Mouse (Mus musculus) heart, adult 2 months (tissue): ENCODE results near the gene Dlg5. TPM values are rescaled to one million over a fixed set of nuclear protein-coding genes. Genes with fewer than 3 reads are reported as not detected.

Source experiments
- DNase-seq, 2 experiments: peaks; one replicate each; pipeline ENCODE4 v3.0.0; 2021
- H3K27ac ChIP-seq: fragments of 200-600 bp; 2 replicates; pipeline ENCODE4 v1.8.1; 2022
- H3K27me3 ChIP-seq: fragments of 200-500 bp; 2 replicates; pipeline ENCODE4 v1.6.1; 2012; ENCODE audit warnings: mild to moderate bottlenecking, low read length, inconsistent platforms, mixed read lengths; ENCODE audit not compliant: control insufficient read depth, insufficient read depth
- H3K36me3 ChIP-seq: fragments of 200-500 bp; 2 replicates; pipeline ENCODE4 v1.6.1; 2012; ENCODE audit warnings: low read length, inconsistent platforms; ENCODE audit not compliant: control insufficient read depth, insufficient read depth
- H3K4me1 ChIP-seq: fragments of 200-500 bp; 2 replicates; pipeline ENCODE4 v1.6.1; 2011; ENCODE audit warnings: low read length; ENCODE audit not compliant: control insufficient read depth, insufficient read depth
- H3K4me3 ChIP-seq: fragments of 200-600 bp; 2 replicates; pipeline ENCODE4 v1.8.1; 2022
- H3K79me2 ChIP-seq: fragments of 200-500 bp; replicated peaks from 2 replicates; pipeline ENCODE4 v1.6.1; 2012; ENCODE audit warnings: mild to moderate bottlenecking, inconsistent platforms, low read length, moderate library complexity, mixed read lengths; ENCODE audit not compliant: control insufficient read depth, insufficient read depth
- H3K9ac ChIP-seq: fragments of 200-500 bp; 2 replicates; pipeline ENCODE4 v1.6.1; 2012; ENCODE audit warnings: low read depth, mild to moderate bottlenecking, control low read depth, inconsistent platforms, low read length, mixed read lengths
- CTCF ChIP-seq: fragments of 200-600 bp; IDR thresholded peaks from 2 replicates; pipeline ENCODE4 v1.8.1; 2022; ENCODE audit warnings: antibody characterized with exemption, mild to moderate bottlenecking, moderate library complexity
- EP300 ChIP-seq: fragments of 200-500 bp; IDR thresholded peaks from 2 replicates; pipeline ENCODE4 v1.6.1; 2011; ENCODE audit warnings: low read depth, low read length, control low read depth; ENCODE audit not compliant: insufficient read depth
- POLR2A ChIP-seq: fragments of 200-500 bp; IDR thresholded peaks from 2 replicates; pipeline ENCODE4 v1.6.1; 2011; ENCODE audit warnings: mild to moderate bottlenecking, low read depth, low read length, control low read depth; ENCODE audit not compliant: insufficient read depth
- WGBS: fragments of 180-500 bp; shearing (Covaris S2); methylation state at CpG from one replicate; pipeline ENCODE4 v1.1.7; 2018; 5-methylcytosine and 5-hydroxymethylcytosine counted together
- intact Hi-C: fragments of 180-260 bp; cut with DNase I; formaldehyde crosslinking; loops from one replicate; pipeline ENCODE4 v1.15.1; 2025
- polyA plus RNA-seq: library from polyadenylated mRNA; depleted of rRNA; stranded (reverse); fragments of >200 nt; gene quantifications from 2 replicates; pipeline ENCODE4 v1.2.3, GENCODE M21; 2012
- total RNA-seq, 2 experiments: library from RNA; stranded (reverse); gene quantifications; 2 replicates each; pipeline ENCODE4 v1.2.3; 2021

The Dlg5 gene
- total and polyA plus RNA-seq, 3 experiments, result 7.7 to 11.4 (median 7.7) TPM

DNA sequence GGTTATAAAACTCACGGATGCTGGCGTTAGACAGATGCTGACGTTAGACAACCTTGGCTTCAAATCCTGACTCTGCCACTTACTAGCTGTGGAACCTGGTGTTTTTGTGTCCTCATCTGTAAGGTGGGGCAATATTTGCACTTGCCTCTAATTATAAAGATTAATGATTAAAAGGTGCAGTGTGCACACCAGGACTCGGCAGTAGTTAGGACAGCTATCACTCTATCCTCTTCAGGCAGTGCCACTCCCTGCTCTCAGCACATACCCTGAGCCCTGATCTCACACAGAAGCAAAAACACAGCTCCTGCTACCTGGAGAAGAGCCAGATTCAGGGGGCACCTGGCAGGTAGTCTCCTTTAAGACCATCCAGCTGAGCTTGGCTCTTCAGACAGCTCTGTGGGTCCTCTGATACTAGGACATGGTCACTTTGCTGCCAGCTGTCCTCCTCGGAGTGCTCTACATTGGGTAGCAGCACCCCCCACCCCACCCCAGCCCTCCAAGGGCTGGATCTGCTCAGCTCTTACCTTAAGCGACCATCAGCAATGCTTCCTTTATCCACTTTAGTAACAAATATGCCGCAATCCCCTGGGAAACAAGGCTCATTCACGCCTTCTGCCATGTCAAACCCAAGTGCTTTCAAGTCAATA, 80.9 kb downstream of the Dlg5 start:
- no peaks in the 10 kb centered on the region for H3K79me2 ChIP-seq
- H3K4me1 ChIP-seq, result no peaks in the 10 kb centered on the region
- intact Hi-C loops, result no loop called here
- WGBS, result 91% methylated on average over 8 of the region's 8 CpGs
- TF ChIP-seq CTCF, result no peak
- no peak for TF ChIP-seq EP300
- no peak for TF ChIP-seq POLR2A
- H3K4me3 ChIP-seq, result no peak overlapping the region
- DNase-seq, result no peak
- H3K9ac ChIP-seq, result no peak overlapping the region
- no peaks in the 10 kb centered on the region for H3K36me3 ChIP-seq
- no peaks in the 10 kb centered on the region for H3K27me3 ChIP-seq
- no peak overlapping the region for H3K27ac ChIP-seq

DNA sequence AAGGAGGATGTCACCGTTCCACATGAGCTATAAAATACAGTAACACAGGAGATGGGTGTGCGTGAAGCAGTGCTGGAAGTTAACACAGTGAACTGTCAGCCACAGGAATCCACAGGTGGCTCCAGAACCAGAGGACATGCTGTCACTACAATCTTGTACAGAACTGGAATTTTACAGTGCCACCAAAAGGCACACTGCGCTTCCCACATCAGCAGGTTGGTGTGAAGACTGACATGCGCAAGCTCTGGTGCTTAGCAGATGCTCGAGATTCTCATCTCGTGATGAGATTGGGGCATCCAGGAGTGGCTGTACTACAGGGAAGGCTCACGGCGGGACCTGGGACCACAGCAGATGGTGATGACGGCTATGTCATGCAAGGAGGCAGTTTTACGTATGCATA, 82.9 kb downstream of the Dlg5 start:
- 94% methylated on average over 10 of the region's 10 CpGs for WGBS

DNA sequence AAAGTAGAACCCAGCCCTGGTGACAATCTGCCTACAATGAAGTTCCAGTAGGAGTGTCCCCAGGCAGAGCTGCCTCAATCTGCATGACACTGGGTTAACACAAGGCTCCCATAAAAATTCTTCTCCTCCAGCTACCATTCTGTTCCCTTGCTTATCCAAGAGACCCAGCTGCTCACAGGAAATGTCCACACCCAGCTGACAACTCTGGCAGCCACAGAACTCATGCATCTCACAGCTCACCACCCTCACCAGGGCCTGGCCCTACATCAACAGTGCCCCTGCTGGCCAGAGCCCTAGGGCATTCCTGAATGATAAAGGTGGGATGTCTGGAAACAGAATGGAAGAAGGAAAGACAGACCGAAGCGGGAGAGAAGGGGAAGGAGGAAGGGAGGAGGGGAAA, 96.8 kb downstream of the Dlg5 start:
- Histone ChIP-seq H3K79me2 (no peaks in the 10 kb centered on the region), H3K27me3 (no peaks in the 10 kb centered on the region), H3K4me1 (no peaks in the 10 kb centered on the region), H3K36me3 (no peaks in the 10 kb centered on the region), H3K9ac (no peak overlapping the region), H3K4me3 (no peak overlapping the region), H3K27ac (no peak overlapping the region)
- TF ChIP-seq POLR2A (no peak), EP300 (no peak), CTCF (no peak)
- whole genome bisulfite sequencing, result 44% methylated on average over 2 of the region's 2 CpGs
- DNase-seq, result no peak
- intact Hi-C loops, result no loop called here

More for the DNA sequence above, 82.9 kb downstream of the Dlg5 start:
- no peaks in the 10 kb centered on the region for H3K4me1 ChIP-seq
- H3K27me3 ChIP-seq, result no peaks in the 10 kb centered on the region
- intact Hi-C loops, result no loop called here
- no peak overlapping the region for H3K9ac ChIP-seq
- no peak overlapping the region for H3K4me3 ChIP-seq
- no peak for DNase-seq
- H3K79me2 ChIP-seq, result no peaks in the 10 kb centered on the region
- TF ChIP-seq CTCF (no peak), POLR2A (no peak), EP300 (no peak)
- no peaks in the 10 kb centered on the region for H3K36me3 ChIP-seq
- no peak overlapping the region for H3K27ac ChIP-seq

DNA sequence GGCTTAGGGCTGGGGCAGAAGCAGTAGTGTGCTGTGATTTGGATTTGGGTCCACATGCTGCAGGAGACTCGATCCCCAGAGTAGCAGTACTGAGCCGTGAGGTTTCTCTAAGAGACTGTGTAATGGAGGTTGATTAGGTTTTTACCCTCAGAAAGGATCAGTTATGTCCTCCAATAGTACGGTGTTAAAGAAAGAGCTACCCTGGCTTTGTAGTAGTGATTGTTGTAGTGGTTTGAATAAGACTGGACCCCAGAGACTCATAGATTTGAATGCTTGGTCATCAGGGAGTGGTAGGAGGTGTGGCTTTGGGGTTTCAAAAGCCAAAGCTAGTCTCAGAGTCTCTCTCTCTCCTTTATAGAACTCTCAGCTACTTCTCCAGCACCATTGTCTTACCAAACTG, 100.9 kb downstream of the Dlg5 start:
- Histone ChIP-seq H3K9ac (no peak overlapping the region), H3K4me3 (no peak overlapping the region), H3K79me2 (no peaks in the 10 kb centered on the region), H3K4me1 (no peaks in the 10 kb centered on the region), H3K36me3 (no peaks in the 10 kb centered on the region), H3K27me3 (no peaks in the 10 kb centered on the region), H3K27ac (no peak overlapping the region)
- TF ChIP-seq EP300 (no peak), CTCF (no peak), POLR2A (no peak)
- 82% methylated on average over 3 of the region's 3 CpGs for WGBS
- intact Hi-C loops, result no loop called here
- DNase-seq, result no peak

DNA sequence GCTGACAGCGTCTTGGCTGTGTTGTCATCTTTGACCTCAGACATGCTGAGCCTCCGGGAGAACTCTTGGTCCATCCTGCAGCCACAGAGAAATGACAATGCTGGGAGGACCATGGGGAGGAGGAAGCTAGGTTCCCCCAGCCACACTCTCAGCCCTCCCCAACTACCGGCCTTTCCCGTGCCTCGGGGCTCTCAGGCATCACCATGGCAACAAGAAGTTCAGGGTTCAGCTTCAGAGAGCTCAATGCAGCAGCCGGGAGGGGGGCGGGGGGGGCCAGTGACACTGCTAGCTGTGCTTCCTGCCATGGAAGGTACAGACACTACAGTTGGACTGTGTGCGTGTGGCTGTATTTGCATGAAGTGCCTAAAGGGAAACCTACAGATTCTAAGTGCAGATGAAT, 101.3 kb downstream of the Dlg5 start:
- H3K79me2 ChIP-seq, result no peaks in the 10 kb centered on the region
- no peaks in the 10 kb centered on the region for H3K36me3 ChIP-seq
- no peak overlapping the region for H3K27ac ChIP-seq
- TF ChIP-seq POLR2A, result no peak
- TF ChIP-seq CTCF, result no peak
- TF ChIP-seq EP300, result no peak
- no peaks in the 10 kb centered on the region for H3K4me1 ChIP-seq
- no peak overlapping the region for H3K9ac ChIP-seq
- no peaks in the 10 kb centered on the region for H3K27me3 ChIP-seq
- intact Hi-C loops, result no loop called here
- WGBS, result 55% methylated on average over 8 of the region's 8 CpGs
- DNase-seq, result no peak
- no peak overlapping the region for H3K4me3 ChIP-seq

DNA sequence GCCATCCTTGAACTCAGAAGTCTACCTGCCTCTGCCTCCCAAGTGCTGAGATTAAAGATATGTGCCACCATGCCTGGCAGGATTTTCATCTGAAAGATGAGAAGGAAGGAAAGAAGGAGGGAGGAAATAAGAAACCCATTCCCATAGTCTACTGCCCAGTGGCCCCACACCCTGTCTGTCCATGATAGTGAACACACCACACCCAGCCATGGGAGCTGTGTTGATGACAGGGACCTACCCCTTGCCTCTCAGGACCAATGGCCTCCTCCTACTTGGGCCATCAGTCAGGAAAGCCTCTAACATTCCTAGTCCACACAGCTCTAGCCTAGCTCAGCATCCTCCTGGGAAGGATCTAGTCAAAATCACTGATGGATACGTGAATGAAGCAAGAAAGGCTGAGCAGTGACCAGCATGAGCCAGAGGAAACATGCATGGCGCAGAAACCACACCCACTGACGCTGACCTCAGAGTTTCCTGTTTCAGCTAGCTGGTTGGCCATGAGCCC, 102.7 kb downstream of the Dlg5 start:
- TF ChIP-seq EP300, result no peak
- TF ChIP-seq POLR2A, result no peak
- no peak for TF ChIP-seq CTCF
- peak in 1 of 2 experiments; percentile 3 for DNase-seq
- 64% methylated on average over 3 of the region's 3 CpGs for WGBS
- no peaks in the 10 kb centered on the region for H3K36me3 ChIP-seq
- H3K4me1 ChIP-seq, result no peaks in the 10 kb centered on the region
- H3K79me2 ChIP-seq, result no peaks in the 10 kb centered on the region
- H3K4me3 ChIP-seq, result no peak overlapping the region
- no peaks in the 10 kb centered on the region for H3K27me3 ChIP-seq
- H3K27ac ChIP-seq, result no peak overlapping the region
- no peak overlapping the region for H3K9ac ChIP-seq
- intact Hi-C loops, result no loop called here
